Mouse (Mus musculus): Measurements from ENCODE around the gene Vwa3a. TPM values are rescaled to one million over a fixed set of nuclear protein-coding genes. Genes with fewer than 3 reads are reported as not detected.

Vwa3a gene
- total RNA-seq, 2 experiments from 2014 or later = 0.51 to 0.72 TPM

DNA sequence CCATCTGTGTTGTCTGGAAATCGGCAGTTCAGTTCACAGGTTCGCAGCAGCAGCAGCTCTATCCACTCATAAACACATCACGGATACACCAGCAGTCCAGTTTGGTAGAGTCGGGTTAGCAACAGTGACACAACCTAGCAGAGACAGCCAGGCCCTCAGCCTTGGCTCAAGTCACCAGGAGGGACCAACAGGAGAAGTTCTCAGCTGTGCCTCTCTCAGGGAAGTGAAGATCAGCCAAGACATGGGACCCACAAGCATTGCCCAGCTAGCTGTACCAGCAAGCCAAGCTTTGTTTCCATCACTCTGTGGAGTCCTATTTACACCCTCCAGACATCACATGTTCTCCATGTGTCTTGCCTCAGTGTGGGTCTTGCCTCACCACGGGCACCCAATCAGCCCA is 7.7 kb downstream of the Vwa3a start:
- DNase-seq = no peak

DNA sequence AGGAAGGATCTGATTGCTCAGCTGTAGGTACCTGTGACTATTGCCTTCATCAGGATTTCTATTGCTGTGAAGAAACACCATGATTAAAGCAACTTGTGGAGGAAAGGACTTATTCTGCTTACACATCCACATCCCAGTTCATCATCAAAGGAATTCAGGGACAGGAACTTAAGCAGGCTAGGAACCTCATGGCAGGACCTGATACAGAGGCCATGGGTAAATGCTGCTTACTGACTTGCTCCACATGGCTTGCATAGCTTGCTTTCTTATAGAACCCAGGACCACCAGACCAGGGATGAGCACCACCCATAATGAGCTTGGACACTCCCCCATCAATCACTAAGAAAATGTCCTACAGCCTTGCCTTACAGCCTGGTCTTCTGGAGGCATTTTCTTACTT is 9.4 kb downstream of the Vwa3a start:
- no peak for DNase-seq

- DNase-seq = no peak
Observed at GRCm38 (mm10) chr7:120751330-120751729, 12.2 kb downstream of the Vwa3a start.

DNA sequence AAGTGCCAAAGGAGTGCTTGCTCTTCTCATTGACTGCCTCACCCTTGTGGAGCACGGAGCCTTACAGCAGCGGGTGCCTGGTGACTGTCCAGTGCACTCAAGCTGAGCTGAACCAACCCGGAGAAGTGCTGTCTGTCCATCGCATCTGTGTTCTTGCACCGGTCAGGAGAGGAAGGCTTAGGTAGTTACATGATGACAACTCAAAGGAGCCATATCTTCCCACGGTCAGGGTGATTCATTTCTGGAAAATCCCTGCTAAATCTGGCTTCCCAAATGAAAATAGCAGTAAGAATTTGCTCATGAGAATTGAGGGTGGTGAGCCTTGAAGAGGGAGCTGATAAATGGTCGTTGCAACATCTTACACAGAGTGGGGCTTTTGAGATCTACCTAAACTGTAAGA is 12.8 kb downstream of the Vwa3a start:
- DNase-seq = no peak

DNA sequence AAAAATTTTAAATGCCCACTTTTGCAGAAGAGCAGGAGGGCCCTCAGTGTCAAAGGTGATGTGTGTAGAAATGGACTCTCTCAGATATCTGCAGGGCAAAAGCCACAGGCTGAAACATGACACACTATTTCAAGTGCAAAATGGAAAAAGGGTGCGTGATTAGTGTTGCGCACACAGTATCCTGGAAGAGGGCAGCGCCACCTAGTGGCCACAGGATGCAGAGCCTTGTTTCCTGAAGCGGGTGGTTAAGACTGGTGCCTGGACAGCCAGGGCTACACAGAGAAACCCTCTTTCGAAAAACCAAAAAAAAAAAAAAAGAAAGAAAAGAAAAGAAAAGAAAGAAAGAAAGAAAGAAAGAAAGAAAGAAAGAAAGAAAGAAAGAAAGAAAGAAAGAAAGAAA is 15.6 kb downstream of the Vwa3a start:
- peak; percentile 29 for DNase-seq

DNA sequence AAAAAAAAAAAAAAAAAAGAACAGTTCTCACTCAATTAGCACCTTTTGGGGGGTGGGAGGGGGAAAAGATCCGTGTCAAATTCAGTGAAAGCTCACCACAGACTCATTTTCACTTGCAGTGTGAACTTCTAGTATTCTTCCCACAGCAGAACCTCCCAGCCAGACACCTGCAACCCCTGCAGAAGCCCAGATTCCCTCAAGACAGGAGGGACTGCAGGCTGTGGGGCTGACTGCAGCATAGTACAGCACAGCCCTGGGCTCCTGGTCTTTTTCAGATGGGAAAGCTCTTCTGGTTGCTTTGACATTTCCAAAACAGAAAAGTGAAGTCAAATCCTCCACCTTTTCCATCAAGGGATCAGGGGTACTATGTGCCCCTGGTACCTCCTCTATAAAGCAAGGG is 28.3 kb downstream of the Vwa3a start:
- no peak for DNase-seq

DNA sequence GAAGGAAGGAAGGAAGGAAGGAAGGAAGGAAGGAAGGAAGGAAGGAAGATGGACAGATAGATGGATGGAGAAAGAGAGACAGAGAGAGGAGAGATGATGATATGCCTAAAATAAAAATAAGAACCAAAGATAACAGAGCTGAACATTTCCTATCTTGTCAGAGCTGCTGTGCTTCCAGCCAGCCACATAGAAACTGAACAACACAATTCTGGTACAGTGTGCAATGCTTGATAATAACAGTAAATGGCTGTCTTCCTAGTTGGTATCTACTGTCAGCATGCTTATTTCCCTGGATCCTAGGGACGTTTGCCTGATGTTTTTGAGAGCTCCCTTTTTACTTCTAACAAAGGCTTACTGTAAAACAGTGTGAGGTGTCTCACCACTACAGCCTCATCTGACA is 32.3 kb downstream of the Vwa3a start:
- DNase-seq = no peak

DNA sequence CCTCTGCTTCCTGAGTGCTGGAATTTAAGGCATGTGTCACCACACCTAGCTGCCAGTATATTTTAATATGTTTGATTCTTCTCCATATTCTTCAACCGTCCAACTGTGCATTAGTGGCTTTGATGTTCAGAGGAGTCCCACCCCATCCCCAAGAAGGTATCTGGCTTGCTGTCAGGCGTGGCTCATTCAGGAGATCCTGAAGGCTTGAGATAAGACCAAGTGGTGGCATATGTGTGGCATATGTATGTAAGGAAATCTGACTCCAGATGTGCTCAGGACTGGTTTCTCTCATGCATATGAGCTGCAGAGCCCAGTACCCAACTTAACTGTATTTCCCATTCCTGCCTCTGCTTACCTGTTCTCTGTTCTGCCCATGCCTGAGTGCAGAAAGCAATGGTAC is 38.9 kb downstream of the Vwa3a start:
- DNase-seq = no peak

DNA sequence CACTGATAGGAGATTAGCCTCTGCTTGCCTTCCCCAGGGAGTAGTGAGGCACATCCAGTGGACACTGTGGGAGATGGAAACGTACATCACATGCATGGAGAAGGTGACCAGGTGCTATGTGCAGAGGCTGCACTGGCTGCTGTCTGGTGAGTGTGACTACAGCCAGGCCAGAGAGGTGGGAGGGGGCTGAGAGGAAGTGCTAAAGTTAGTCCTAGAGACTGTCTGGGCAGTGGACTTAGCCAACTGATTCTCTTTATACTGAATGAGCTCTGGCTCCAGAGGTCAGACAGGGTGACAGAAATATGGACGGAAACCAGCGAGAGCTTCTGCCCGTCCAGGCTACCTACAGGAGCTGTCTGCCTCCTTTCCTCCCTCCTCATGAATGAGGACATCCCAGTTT is 56.4 kb downstream of the Vwa3a start:
- DNase-seq = no peak

- DNase-seq = no peak
Observed at GRCm38 (mm10) chr7:120796369-120796768, 57.3 kb downstream of the Vwa3a start.

DNA sequence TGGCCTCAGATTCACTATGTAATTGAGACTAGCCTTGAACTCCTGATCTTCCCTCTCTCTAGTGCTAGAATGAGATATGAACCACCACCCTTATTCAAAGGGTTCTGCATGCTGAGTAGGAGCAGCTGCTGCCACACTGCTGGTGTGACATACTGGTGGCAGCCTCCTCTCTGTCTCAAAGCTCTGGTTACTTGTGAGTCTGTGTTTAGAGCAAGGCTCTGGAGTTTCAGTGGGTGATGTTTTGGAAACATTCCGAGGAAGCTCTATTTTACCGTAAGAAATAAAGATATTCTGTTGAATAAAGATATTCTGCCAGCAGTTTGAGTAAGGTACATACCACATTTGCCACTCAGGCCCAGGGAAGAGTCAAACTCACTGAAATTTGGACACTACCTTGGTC is 64.2 kb downstream of the Vwa3a start:
- no peak for DNase-seq

GRCm38 (mm10) chr7:120809705-120810104 is 70.6 kb downstream of the Vwa3a start:
- DNase-seq = no peak

DNA sequence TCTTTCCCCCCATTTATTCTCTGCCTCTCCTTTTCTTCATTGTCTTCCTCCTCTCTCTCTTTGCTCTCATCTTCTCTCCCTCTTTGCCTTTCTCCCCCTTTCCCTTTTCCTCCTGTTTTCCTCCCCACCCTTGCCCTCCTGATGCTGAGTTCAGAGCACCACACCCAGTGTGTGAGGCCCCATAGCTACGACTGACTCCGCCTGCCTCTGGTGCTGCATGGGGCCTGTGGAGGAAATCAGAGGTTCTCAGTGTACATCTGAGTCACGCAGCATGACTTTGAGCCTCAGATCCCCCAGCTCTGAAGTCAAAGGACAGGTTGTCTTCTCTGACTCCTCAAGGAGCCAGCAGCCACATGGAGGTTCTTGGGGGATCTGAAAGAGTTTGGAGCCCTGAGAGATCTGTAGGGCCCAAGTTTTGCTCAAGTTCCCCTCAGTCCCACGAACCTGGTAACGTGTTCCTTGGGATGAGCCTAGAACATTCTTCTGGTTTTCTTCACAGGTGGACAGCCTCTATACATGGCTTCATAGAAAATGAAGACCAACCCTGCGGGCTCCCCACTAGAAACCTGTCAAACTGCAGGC is 72.8 kb downstream of the Vwa3a start, which contains the start of gene Gm5737:
Gene Gm5737, plus strand, starts transcription at position 532 of the 582 bp plus-strand sequence.
- DNase-seq = no peak

GRCm38 (mm10) chr7:120817552-120817951 is 78.4 kb downstream of the Vwa3a start:
- no peak for DNase-seq

DNA sequence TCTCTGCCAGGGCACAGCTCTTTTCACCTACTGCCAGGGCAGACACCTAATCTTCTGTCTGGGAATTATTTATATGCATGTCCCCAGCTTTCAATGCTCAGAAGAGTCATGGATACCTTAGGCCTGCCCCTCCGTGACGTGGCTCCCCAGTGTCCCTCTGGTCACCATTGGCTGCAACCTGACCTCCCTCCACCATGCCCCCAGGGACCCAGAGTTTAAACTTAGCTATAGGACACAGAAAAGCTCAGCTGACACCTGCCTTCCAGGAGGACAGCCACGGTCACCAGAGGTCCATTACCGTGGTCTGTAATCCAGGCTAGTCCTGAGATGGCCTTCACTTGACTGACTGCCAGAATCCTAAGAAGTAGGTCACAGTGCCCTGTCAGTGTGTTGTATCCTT is 80.3 kb downstream of the Vwa3a start:
- peak; percentile 84 for DNase-seq

GRCm38 (mm10) chr7:120823248-120823647 is 84.1 kb downstream of the Vwa3a start:
- no peak for DNase-seq

GRCm38 (mm10) chr7:120825097-120825496 is 86.0 kb downstream of the Vwa3a start:
- DNase-seq = no peak

DNA sequence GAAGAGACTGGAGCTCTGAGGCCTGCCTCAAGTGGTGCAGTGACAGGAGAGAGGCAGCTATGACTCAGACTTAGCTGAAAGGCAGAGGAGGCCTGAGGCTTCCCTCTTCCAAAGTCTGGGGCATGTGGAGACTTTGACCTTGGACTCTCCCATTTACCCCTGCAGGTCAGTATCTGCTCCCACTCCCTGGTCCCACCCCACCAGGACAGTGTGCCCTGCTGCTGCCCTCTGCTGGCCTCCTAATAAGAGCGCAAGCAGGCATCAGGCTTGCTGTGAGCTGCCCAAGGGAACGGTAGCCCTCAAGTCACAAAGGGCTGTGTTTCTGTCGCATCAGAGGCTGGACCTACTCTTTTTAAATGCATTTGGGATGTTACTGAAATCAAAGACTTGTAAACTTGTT is 87.3 kb downstream of the Vwa3a start:
- DNase-seq = no peak

DNA sequence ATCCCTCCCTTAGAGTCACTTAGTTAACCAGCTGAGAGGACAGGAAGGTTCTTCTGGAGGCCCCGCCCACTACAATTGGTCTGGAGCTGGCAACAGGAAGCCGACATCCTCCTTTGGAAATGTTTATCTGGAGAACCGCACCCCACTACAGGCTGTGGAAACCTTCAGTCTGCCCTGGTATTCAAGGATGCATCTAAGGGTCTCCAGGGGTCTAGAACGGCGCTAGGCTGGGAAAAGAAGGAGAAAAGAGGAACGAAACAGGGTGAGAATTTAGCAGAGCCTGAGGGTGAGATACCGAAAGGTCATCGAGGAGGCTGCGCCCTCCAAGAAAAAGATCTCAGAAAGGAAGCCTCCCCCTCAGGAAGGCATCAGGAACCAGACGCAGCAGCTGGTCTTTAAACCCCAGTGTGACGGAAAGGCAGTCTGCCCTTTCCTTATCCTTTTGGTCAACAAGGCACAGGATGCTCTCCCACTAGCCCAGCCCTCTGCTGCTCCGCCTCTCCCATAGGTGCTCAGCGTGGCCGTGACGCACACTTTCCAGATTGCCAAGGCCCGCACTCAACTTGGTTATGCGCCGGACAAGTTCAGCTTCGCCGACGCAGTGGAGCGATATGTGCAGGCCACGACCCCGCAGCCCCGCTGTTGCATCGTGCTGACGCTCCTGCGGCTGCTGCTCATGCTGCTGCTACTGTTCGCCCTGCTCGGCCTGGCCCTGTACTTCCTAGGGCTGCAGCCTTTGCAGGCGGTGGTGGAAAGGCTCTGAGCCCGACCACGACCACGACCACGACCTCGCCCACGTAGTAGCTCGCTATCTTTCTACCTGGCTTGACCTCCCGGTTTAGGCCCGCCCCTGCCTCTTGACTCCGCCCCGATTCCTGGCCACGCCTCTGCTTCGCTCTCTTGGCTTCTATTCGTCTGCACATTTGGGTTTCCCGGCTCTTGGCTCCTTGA is 91.6 kb downstream of the Vwa3a start:
- peak; percentile 55 for DNase-seq

DNA sequence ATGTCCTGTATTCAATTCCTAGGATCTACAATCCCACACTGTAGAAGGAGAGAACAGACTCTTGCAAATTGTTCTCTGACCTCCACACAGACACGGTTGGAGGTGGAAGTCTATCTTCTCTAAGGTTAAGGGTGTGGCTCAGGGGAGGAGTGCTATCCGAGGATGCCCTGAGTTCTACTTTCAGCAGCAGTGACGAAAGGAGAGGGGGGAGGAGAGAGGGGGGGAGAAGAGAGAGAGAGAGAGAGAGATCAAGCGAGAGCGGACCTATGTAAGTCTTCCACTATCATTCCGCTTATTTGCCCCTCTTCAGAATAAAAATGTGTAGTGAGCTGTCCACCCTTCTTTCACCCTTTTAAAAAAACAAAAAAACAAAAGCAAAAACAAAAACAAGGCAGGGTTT is 95.3 kb downstream of the Vwa3a start:
- no peak for DNase-seq

DNA sequence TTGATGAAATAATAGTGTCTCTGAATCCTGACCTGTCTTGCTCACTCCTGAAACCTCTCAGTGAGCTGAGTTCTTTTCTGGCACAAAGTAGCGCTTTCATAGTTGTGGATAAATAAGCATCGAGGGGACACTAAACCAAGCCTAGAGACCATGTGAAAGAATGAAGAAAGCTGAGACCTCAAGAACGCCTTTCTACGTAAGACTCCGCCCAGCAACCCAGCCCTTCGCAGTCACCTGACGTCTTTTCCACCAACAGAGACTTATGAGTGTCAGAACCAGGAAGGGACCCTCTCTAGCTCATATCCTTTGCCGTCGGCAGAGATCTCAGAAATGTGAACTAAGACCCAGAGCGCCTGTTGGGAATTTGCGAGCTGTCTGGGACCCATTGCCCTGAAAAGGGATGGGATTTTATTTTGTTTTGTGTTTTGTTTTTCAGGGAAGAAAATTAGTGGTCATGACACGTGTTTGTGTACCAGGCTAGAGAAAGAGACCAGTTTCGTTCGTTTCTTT is 95.8 kb downstream of the Vwa3a start:
- DNase-seq = peak; percentile 66

- DNase-seq = peak; percentile 85
Observed at GRCm38 (mm10) chr7:120835449-120836359, 96.6 kb downstream of the Vwa3a start.
